Mouse (Mus musculus) brain, adult 2 months (tissue): Measurements from ENCODE around the gene 4933430I17Rik.

Source experiments
- DNase-seq: peaks from one replicate; pipeline ENCODE4 v3.0.0; 2011; ENCODE audit warnings: low read depth, low spot score

Gene 4933430I17Rik

GRCm38 (mm10) chr4:62503374-62503970 lies 21.7 kb upstream of the 4933430I17Rik start, which contains the start of gene Hdhd3:
TSS of gene Hdhd3 (minus strand) at chr4:62503467.
- DNase-seq = no peak

DNA sequence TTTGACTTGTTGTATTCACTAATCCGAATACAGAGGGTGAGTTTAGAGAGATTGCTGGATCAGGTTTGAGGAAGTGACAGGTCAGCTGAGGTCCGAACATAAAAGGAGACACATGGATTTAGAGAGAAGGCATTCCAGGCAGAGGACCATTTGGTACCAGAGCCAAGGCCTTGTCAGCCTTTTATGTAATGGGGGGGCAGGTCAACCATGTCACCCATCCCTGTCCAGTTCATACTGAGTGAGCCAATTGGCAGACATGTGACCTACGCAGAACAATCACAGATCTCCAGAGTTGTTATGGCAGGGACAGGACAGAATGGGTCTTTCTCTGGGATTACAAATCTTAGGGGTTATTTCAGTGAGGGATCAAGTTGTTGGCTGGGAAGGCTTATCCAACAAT lies 19.2 kb upstream of the 4933430I17Rik start:
- no peak for DNase-seq

- peak; percentile 90 for DNase-seq
Measured at GRCm38 (mm10) chr4:62506798-62507197, 18.4 kb upstream of the 4933430I17Rik start.

- no peak for DNase-seq
Measured at GRCm38 (mm10) chr4:62508839-62509238, 16.3 kb upstream of the 4933430I17Rik start.

GRCm38 (mm10) chr4:62509946-62510345 lies 15.2 kb upstream of the 4933430I17Rik start:
- no peak for DNase-seq

DNA sequence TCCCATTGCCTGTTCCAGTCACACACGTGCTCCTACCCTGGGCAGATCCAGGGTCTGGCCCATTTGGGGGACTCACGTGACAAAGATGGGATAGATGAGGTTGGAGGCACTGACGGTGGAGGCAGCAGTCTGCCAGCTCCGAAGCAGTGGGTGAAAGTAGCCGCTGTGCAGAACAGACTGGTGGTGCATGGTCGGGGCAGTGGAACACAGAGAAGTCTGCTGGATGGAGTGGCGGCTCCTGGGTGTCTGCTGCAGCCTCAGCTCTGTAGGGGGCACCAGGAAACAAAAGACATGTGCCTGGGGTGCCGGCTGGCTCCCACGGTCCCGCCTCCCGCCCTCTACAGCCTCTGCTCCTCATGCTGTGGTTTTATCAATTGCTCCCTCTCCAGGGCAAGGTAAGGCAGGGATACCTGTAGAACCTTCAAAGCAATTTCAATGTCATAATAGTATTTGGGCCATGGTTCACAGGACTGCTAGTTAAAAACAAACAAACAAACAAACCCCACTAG lies 11.1 kb upstream of the 4933430I17Rik start:
- DNase-seq = no peak

- no peak for DNase-seq
Measured at GRCm38 (mm10) chr4:62514995-62515394, 10.2 kb upstream of the 4933430I17Rik start.

- peak; percentile 82 for DNase-seq
Measured at GRCm38 (mm10) chr4:62515490-62515889, 9.7 kb upstream of the 4933430I17Rik start.

- peak; percentile 90 for DNase-seq
Measured at GRCm38 (mm10) chr4:62516079-62516478, 9.1 kb upstream of the 4933430I17Rik start.

DNA sequence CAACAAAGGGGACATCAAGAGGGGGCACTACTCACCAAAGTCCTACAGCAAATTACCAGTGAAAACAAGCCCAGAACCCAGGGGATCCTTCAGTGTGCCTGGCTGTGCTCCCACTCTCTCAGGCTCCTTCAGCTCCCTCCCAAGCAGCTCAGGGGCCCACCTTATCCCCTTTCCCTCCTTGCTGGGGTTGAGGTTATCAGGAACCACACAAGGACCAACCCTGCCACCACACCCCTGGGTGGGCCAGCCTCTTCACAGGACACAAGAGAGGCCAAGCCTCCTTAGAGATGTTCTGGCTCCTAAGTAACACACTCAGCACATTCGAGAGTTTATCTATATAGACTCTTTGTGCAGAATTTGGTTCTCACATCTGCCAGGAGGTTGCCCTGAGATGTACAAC lies 8.6 kb upstream of the 4933430I17Rik start:
- DNase-seq = no peak

DNA sequence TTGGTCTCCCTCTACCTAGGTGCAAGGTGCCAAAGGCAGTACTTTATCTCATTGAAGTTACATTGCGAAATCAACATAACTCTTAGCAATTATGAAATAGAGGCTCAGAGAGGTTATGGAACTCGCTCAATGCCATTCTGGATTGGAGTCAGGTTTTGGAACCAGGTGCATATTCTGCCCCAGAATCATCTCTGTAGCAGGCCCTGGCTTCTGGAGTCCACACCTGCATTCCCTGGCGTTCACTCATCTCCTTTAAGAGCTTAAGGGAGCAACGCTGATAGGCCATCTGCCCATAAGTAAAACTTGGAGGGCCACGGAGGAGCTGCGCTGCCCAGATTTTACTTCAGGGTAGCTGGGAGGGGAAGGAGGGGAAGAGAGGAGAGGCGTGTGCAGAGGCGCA lies 8.1 kb upstream of the 4933430I17Rik start:
- DNase-seq = no peak

DNA sequence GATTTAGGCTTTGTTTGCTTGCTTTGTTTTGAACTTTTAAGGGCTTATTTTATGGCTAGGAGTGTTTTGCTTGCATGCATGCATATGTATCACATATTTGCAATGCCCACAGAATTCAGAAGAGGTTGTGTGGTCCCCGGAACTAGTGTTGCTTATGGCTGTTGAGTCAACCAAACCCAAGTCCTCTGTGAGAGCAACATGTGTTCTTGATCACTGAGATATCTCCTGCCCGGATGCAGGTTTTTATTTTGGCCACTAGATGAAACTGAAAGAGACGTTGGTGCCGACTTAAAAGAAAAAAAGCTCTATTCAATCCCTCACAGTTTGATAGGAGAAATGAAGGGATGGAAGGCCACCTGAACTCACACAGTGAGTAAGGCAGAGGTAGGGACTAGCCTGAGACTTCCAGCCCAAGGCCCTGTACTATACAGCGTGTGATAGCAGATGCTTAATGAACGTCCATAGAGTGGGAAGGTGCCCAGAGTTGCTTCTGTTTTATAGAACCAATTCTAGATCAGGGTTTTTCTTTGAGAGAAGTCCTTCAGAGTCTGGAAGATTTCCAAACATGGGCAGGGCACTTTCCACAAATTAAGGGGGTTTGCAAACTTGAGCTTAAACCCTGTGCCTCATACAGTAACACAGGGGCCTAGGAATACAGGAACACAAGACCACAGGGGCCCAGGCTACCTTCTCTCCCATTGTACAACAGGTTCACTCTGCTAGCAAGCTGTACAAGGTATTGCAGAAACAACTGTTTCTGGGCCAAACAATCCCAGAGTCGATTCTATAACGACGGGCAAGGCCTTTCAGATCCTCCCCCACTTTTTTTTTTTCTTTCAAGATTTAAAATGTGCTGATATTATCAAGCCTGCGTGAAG lies 7.4 kb upstream of the 4933430I17Rik start:
- no peak for DNase-seq

DNA sequence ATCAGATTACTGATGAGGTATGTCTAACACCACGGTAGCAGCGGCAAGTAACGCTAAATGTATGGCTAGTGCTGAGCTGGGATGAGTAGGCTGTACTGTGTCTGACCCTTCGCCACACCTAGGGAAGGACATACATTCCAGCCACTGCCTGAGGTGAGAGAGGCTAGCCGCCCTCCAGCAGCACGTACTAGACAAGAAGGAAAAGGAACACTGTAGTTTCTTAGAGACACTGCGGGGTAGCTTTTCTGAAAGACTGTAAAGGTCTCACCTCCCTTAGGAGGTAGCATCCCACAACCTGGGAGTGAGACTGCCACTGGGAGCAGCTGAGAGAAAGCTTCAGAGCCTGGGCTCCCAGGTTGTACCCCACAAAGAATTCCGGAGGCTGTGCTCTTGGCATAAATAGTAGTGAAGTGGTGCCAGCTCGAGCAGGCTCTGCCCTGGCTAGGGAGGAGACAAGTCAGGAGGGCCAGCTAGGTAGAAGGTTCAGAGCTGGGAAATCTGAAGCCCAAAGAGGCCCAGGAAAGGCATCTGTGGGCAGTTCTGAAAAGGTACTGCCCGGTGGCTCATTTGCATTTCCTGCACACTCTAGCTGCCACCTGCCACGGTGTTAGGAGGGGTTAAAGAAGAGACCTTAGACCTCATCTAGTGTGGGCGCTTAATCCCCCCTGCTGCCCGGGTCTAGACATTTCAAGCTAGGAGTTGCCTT lies 6.6 kb upstream of the 4933430I17Rik start:
- peak; percentile 95 for DNase-seq

DNA sequence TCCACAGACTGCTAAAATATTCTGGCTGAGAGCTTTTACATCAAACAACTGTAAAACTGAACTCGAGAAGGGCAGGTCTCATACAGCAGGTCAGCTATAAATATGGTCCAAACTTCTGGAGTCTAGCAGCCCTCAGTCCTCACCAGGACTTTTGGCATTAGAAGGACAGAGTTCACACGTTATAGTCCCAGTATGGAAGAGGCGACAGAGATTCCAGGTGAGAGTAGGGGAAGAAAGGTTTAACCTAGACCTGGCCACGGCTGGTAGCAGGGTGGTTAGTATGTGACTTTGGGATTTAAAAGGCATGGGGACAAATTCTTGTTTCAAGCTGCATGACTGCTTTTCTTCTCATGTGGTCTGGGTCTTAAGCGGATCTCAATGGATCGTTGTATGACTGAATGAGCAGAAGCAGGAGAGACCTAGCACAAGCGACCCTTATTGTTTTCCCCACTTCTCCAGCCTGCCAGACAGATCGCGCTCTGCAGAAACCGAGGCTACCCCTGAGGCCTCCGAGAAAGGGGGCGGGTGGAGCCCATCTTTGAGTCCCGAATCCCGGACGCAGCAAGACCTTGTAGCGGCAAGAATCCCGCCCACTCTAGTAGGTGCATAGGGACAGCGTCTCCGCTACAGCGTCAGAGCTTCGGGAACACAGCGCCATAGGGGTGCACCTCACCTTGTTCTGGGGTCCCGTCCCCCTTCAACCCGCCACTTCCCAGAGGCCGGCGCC lies 5.9 kb upstream of the 4933430I17Rik start:
- no peak for DNase-seq

DNA sequence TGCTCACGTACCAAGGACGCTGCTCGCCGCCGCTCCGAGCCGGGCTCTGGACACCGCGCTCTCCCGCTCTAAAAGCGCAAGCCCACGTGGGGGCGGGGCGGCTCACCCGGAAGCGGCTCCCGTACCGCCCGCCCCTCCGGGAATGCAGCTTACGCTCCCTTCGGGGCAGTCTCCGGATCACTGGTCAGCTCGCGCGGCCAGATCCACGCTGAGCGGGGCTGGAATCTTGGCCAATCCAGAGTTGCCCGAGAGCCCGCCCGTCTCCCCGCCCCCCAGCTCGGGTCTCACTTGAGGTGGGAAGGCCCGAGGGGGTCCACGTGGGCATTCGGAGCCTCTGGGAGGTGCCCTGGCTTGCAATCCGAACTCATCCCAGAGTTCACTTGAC lies 5.3 kb upstream of the 4933430I17Rik start, which contains the start of gene Alad:
Gene Alad, minus strand, starts transcription at position 70 of the 385 bp plus-strand sequence.
- peak; percentile 96 for DNase-seq

DNA sequence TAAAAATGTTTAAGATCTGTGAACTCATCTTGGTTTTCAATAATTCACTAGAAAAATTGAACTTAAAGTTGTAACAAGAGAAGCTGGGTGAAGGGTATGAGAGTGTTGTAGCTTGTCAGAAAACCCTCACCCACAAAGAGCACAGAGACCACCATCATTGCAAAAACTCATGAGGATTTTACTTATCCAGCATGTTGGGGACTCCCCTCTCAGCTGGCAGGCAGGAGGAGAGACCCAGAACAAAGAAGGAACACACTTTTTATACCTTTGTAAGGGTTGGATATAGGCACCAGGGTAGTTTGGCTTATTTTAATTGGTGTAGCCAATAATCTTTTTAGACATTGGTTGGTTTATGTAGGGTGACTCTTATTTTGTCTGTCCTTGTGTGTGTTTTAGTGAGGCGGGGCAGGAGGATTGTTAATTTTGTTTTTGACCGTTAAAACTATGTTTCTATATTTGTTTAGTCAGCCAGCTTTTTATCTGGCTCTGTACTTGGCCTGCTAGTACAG lies 4.2 kb upstream of the 4933430I17Rik start:
- DNase-seq = no peak

DNA sequence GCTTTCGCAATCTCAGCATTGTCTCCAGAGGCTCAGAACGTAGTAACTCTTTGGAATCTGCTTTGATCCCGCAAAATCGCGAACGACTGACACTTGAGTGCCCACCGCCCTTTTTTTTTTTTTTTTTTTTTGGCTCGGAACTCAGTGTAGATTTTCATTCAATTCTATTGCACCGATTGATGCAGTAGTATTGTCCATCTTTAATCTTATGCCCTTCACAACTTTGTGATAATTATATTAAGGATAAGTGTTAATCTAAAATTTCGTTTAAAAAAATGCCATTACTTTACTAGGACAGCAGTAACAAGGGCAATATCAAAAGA lies 281 bp downstream of the 4933430I17Rik start:
- DNase-seq = no peak

DNA sequence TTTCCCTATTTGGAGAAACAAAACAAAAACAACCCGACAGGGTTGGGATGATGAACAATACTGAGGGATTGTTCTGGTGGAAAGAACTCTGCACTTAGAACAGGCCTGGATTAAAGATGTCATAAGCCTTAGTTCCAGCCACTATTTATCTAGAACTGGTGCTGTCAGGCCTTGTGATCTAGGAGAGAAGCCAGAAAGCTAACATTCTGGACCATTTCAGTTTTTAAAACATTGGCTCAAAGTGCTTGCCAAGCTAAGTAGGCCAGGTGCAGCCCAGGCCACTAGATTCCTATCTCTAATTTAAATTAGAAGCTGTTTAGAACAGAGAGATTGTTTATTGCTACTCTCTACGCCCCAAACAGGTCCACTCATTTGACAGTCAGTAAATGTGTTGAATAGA lies 1.1 kb downstream of the 4933430I17Rik start:
- DNase-seq = no peak

- no peak for DNase-seq
Measured at GRCm38 (mm10) chr4:62527655-62528054, 2.5 kb downstream of the 4933430I17Rik start.

DNA sequence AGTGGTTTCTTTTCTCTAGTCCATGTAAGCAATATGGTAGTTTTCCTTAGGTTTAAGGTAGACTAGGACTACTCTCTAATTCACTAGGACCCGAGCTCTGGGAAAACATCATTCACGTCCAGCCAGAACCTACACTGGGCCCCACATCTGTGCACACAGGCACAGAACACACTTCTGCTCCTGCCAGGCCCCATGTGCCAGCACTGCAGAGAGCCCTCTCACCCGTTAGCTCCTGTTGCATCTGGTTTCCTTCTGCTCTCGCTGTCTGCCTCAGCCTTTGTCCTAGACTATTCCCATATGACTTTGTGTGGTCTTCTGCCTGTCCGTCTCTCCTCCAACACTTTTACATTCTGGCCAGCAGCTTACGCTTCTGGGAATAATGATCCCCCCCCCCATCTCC lies 8.6 kb downstream of the 4933430I17Rik start:
- no peak for DNase-seq

GRCm38 (mm10) chr4:62541802-62542201 lies 16.6 kb downstream of the 4933430I17Rik start:
- no peak for DNase-seq
